Mouse (Mus musculus) layer of hippocampus, postnatal 36 days (tissue): ENCODE measurements at regions not wholly inside any gene's neighbourhood (a gene's known extent, or its start where the extent isn't known, plus 50 kb on each side); places are given as distances from the start of the nearest gene placed in this dataset.

Experiments
- DNase-seq, 2 experiments: peaks; one replicate each; pipeline ENCODE4 v3.0.0; 2022

GRCm38 (mm10) chr12:59589354-59589753 is 369.8 kb upstream of the Fbxo33 start:
- DNase-seq, result no peak

GRCm38 (mm10) chr12:59582587-59582986 is 363.1 kb upstream of the Fbxo33 start:
- no peak for DNase-seq

- no peak for DNase-seq
These were observed 360.2 kb upstream of the Fbxo33 start for GRCm38 (mm10) chr12:59579694-59580093.

GRCm38 (mm10) chr12:59563960-59564359 is 344.4 kb upstream of the Fbxo33 start:
- DNase-seq, result no peak

- DNase-seq, result no peak
These were observed 320.3 kb upstream of the Fbxo33 start for GRCm38 (mm10) chr12:59539788-59540187.

GRCm38 (mm10) chr12:59530521-59530920 is 311.0 kb upstream of the Fbxo33 start:
- no peak for DNase-seq

GRCm38 (mm10) chr12:59523368-59523767 is 303.8 kb upstream of the Fbxo33 start:
- DNase-seq, result no peak

GRCm38 (mm10) chr12:59521946-59522345 is 302.4 kb upstream of the Fbxo33 start:
- no peak for DNase-seq

GRCm38 (mm10) chr12:59509857-59510256 is 290.3 kb upstream of the Fbxo33 start:
- peak in 1 of 2 experiments; percentile 16 for DNase-seq

- DNase-seq, result no peak
These were observed 289.6 kb upstream of the Fbxo33 start for GRCm38 (mm10) chr12:59509175-59509574.

GRCm38 (mm10) chr12:59507431-59507830 is 287.9 kb upstream of the Fbxo33 start:
- no peak for DNase-seq

- DNase-seq, result no peak
These were observed 277.9 kb upstream of the Fbxo33 start for GRCm38 (mm10) chr12:59497434-59497833.

GRCm38 (mm10) chr12:59488019-59488418 is 268.5 kb upstream of the Fbxo33 start:
- peak in 1 of 2 experiments; percentile 23 for DNase-seq

- DNase-seq, result no peak
These were observed 268.0 kb upstream of the Fbxo33 start for GRCm38 (mm10) chr12:59487507-59487906.

- DNase-seq, result peak; percentile 12
These were observed 241.8 kb upstream of the Fbxo33 start for GRCm38 (mm10) chr12:59460997-59461961.

- DNase-seq, result peak; percentile 5 to 24
These were observed 236.8 kb upstream of the Fbxo33 start for GRCm38 (mm10) chr12:59456175-59456851.

GRCm38 (mm10) chr12:59415051-59415450 is 195.5 kb upstream of the Fbxo33 start:
- no peak for DNase-seq

- DNase-seq, result no peak
These were observed 192.0 kb upstream of the Fbxo33 start for GRCm38 (mm10) chr12:59411491-59411890.

GRCm38 (mm10) chr12:59391103-59391502 is 171.6 kb upstream of the Fbxo33 start:
- DNase-seq, result no peak

GRCm38 (mm10) chr12:59382812-59383211 is 163.3 kb upstream of the Fbxo33 start:
- peak; percentile 28 to 55 for DNase-seq

GRCm38 (mm10) chr12:59341586-59341985 is 122.1 kb upstream of the Fbxo33 start:
- no peak for DNase-seq

GRCm38 (mm10) chr12:59330753-59331152 is 111.2 kb upstream of the Fbxo33 start:
- no peak for DNase-seq

GRCm38 (mm10) chr12:59312703-59313102 is 93.2 kb upstream of the Fbxo33 start:
- no peak for DNase-seq

- DNase-seq, result no peak
These were observed 88.4 kb upstream of the Fbxo33 start for GRCm38 (mm10) chr12:59307958-59308357.
